Mouse (Mus musculus) kidney, adult 11 months (tissue): Measurements from ENCODE around the gene Vopp1.
"Not testable (repeated sequence)": the region's sequence is repeated elsewhere in the genome, so short reads cannot be mapped to it uniquely, and the experiment has no call there.

ENCODE experiments used
- DNase-seq: peaks from one replicate; pipeline ENCODE4 v3.0.0; 2022

Gene Vopp1

GRCm38 (mm10) chr6:57824422-57825258, at the start of gene Vopp1:
Gene Vopp1 (minus strand): TSS chr6:57825159.
- DNase-seq = peak; percentile 47

GRCm38 (mm10) chr6:57859043-57860042, 34.4 kb upstream of the Vopp1 start:
- DNase-seq = no peak

GRCm38 (mm10) chr6:57851177-57851576, 26.2 kb upstream of the Vopp1 start:
- DNase-seq = not testable (repeated sequence)

- DNase-seq = no peak
These were observed 25.3 kb upstream of the Vopp1 start, which contains the start of gene Vmn1r21 for GRCm38 (mm10) chr6:57850286-57850685. Gene Vmn1r21 (minus strand): TSS chr6:57850343.

- no peak for DNase-seq
These were observed 14.9 kb upstream of the Vopp1 start for GRCm38 (mm10) chr6:57839693-57840408.

GRCm38 (mm10) chr6:57825259-57825715, 328 bp upstream of the Vopp1 start:
- DNase-seq = no peak

GRCm38 (mm10) chr6:57823461-57823860, 1.5 kb downstream of the Vopp1 start:
- DNase-seq = no peak

- no peak for DNase-seq
These were observed 2.1 kb downstream of the Vopp1 start for GRCm38 (mm10) chr6:57822648-57823410.

GRCm38 (mm10) chr6:57814436-57814940, 10.5 kb downstream of the Vopp1 start:
- DNase-seq = no peak

- DNase-seq = no peak
These were observed 12.9 kb downstream of the Vopp1 start for GRCm38 (mm10) chr6:57811748-57812730.

- no peak for DNase-seq
These were observed 19.5 kb downstream of the Vopp1 start for GRCm38 (mm10) chr6:57805218-57806069.

GRCm38 (mm10) chr6:57803130-57803529, 21.8 kb downstream of the Vopp1 start:
- no peak for DNase-seq

- DNase-seq = no peak
These were observed 26.0 kb downstream of the Vopp1 start for GRCm38 (mm10) chr6:57798986-57799385.

GRCm38 (mm10) chr6:57796853-57797423, 28.0 kb downstream of the Vopp1 start:
- no peak for DNase-seq

- DNase-seq = no peak
These were observed 29.1 kb downstream of the Vopp1 start for GRCm38 (mm10) chr6:57795835-57796234.

- not testable (repeated sequence) for DNase-seq
These were observed 32.1 kb downstream of the Vopp1 start for GRCm38 (mm10) chr6:57792821-57793220.

- DNase-seq = no peak
These were observed 34.4 kb downstream of the Vopp1 start for GRCm38 (mm10) chr6:57790542-57790941.

- no peak for DNase-seq
These were observed 37.6 kb downstream of the Vopp1 start for GRCm38 (mm10) chr6:57787376-57787775.

GRCm38 (mm10) chr6:57784251-57784650, 40.7 kb downstream of the Vopp1 start:
- DNase-seq = no peak
